Mouse (Mus musculus): ENCODE measurements around the gene Fhit.

GRCm38 (mm10) chr14:11133787-11134735 lies 27.8 kb downstream of the Fhit start:
- TF ChIP-seq FLI1 (IDR thresholded peaks at IDR 0.05; ENCODE audit: low read length) (no peak), GATA1 (IDR thresholded peaks at IDR 0.05; ENCODE audit: borderline replicate concordance, low read length) (no peak)

All from megakaryocyte, embryonic 14.5 days (primary cell).